Mouse (Mus musculus) lung, embryonic 14.5 days (tissue): Measurements from ENCODE around the gene Hspb11. TPM values are rescaled to one million over a fixed set of nuclear protein-coding genes. Genes with fewer than 3 reads are reported as not detected.

Source experiments
- ATAC-seq: fragments of 200-750 bp; cut with Nextera tagmentation; 2 replicates; pipeline ENCODE4 v1.8.0; 2017; ENCODE audit warnings: mild to moderate bottlenecking, moderate TSS enrichment, moderate library complexity; ENCODE audit not compliant: insufficient read depth
- DNase-seq: peaks from one replicate; pipeline ENCODE4 v3.0.0-alpha.2; 2015
- H3K27ac ChIP-seq: fragments of 300-500 bp; sonication (generic); 2 replicates; pipeline ENCODE4 v1.5.1; 2014; ENCODE audit warnings: low read depth, mild to moderate bottlenecking, moderate library complexity
- H3K27me3 ChIP-seq: fragments of 300-500 bp; sonication (generic); 2 replicates; pipeline ENCODE4 v1.6.1; 2014; ENCODE audit warnings: low read length, control low read depth; ENCODE audit not compliant: insufficient read depth
- H3K36me3 ChIP-seq: fragments of 300-500 bp; sonication (generic); 2 replicates; pipeline ENCODE4 v1.6.1; 2014; ENCODE audit warnings: control low read depth; ENCODE audit not compliant: insufficient read depth
- H3K4me1 ChIP-seq: fragments of 300-500 bp; sonication (generic); 2 replicates; pipeline ENCODE4 v1.6.1; 2014; ENCODE audit warnings: antibody characterized with exemption, control low read depth; ENCODE audit not compliant: insufficient read depth
- H3K4me2 ChIP-seq: fragments of 300-500 bp; sonication (generic); 2 replicates; pipeline ENCODE4 v1.6.1; 2014; ENCODE audit warnings: mild to moderate bottlenecking
- H3K4me3 ChIP-seq: fragments of 300-500 bp; sonication (generic); 2 replicates; pipeline ENCODE4 v1.5.1; 2014; ENCODE audit warnings: low read depth, low read length
- H3K9ac ChIP-seq: fragments of 300-500 bp; sonication (generic); 2 replicates; pipeline ENCODE4 v1.6.1; 2014
- H3K9me3 ChIP-seq: fragments of 300-500 bp; sonication (generic); 2 replicates; pipeline ENCODE4 v1.6.1; 2016; ENCODE audit warnings: low read depth, low read length, control low read depth
- CTCF ChIP-seq: IDR thresholded peaks from 2 replicates; pipeline ENCODE4 v1.5.1; 2016; ENCODE audit warnings: antibody characterized with exemption, low read depth
- WGBS: fragments of 180-500 bp; shearing (Covaris S2); extraction: QIAGEN DNeasy Blood & Tissue Kit; methylation state at CpG from one replicate; pipeline ENCODE4 v1.1.7; 2014; 5-methylcytosine and 5-hydroxymethylcytosine counted together
- polyA plus RNA-seq: library from polyadenylated mRNA; unstranded; fragments of >200 nt; fragmentation: Nextera tagmentation; extraction: Ambion mirVana; gene quantifications from 2 replicates; pipeline ENCODE4 v1.2.1, GENCODE M21; 2014

Gene Hspb11
- polyA plus RNA-seq, 1 experiment from 2014 or later = 37.6 TPM

- DNase-seq (no peak), ATAC-seq (no peak)
- Histone ChIP-seq H3K4me3 (no peak overlapping the region), H3K27me3 (no peaks in the 10 kb centered on the region), H3K4me2 (no peak overlapping the region), H3K9me3 (no peaks in the 10 kb centered on the region), H3K36me3 (no peaks in the 10 kb centered on the region), H3K9ac (no peak overlapping the region), H3K27ac (no peak overlapping the region), H3K4me1 (no peaks in the 10 kb centered on the region)
- no peak for TF ChIP-seq CTCF
- 56% methylated on average over 12 of the region's 12 CpGs for whole genome bisulfite sequencing
These were observed 39.9 kb upstream of the Hspb11 start for GRCm38 (mm10) chr4:107213279-107214011.

- WGBS = 52% methylated on average over 9 of the region's 9 CpGs
- Histone ChIP-seq H3K4me1 (no peaks in the 10 kb centered on the region), H3K9ac (no peak overlapping the region), H3K4me2 (no peak overlapping the region), H3K27ac (no peak overlapping the region), H3K27me3 (no peaks in the 10 kb centered on the region), H3K4me3 (no peak overlapping the region), H3K9me3 (no peaks in the 10 kb centered on the region), H3K36me3 (no peaks in the 10 kb centered on the region)
- DNase-seq (no peak), ATAC-seq (peak; percentile 58; the same call in 1 of the 2 replicates)
- no peak for TF ChIP-seq CTCF
These were observed 35.8 kb upstream of the Hspb11 start for GRCm38 (mm10) chr4:107217574-107217973.

GRCm38 (mm10) chr4:107221524-107221923 lies 31.9 kb upstream of the Hspb11 start:
- no peak for TF ChIP-seq CTCF
- ATAC-seq (no peak), DNase-seq (no peak)
- Histone ChIP-seq H3K4me1 (no peaks in the 10 kb centered on the region), H3K36me3 (no peaks in the 10 kb centered on the region), H3K9me3 (no peaks in the 10 kb centered on the region), H3K27ac (no peak overlapping the region), H3K27me3 (no peaks in the 10 kb centered on the region), H3K9ac (no peak overlapping the region), H3K4me2 (no peak overlapping the region), H3K4me3 (no peak overlapping the region)
- WGBS = 83% methylated on average over 5 of the region's 5 CpGs

- WGBS = 79% methylated on average over 11 of the region's 11 CpGs
- H3K9ac ChIP-seq = no peak overlapping the region
- H3K9me3 ChIP-seq = no peaks in the 10 kb centered on the region
- no peaks in the 10 kb centered on the region for H3K4me1 ChIP-seq
- TF ChIP-seq CTCF = no peak
- H3K36me3 ChIP-seq = no peaks in the 10 kb centered on the region
- H3K4me2 ChIP-seq = no peak overlapping the region
- H3K27me3 ChIP-seq = no peaks in the 10 kb centered on the region
- no peak for DNase-seq
- no peak overlapping the region for H3K4me3 ChIP-seq
- ATAC-seq = no peak
- no peak overlapping the region for H3K27ac ChIP-seq
These were observed 29.9 kb upstream of the Hspb11 start for GRCm38 (mm10) chr4:107223225-107224204.

- 70% methylated on average over 2 of the region's 2 CpGs for WGBS
- Histone ChIP-seq H3K36me3 (no peaks in the 10 kb centered on the region), H3K4me1 (no peaks in the 10 kb centered on the region), H3K4me2 (no peak overlapping the region), H3K4me3 (no peak overlapping the region), H3K27ac (no peak overlapping the region), H3K27me3 (no peaks in the 10 kb centered on the region), H3K9ac (no peak overlapping the region), H3K9me3 (no peaks in the 10 kb centered on the region)
- no peak for TF ChIP-seq CTCF
- ATAC-seq (no peak), DNase-seq (no peak)
These were observed 27.1 kb upstream of the Hspb11 start for GRCm38 (mm10) chr4:107226313-107226712.

- no peak for ATAC-seq
- Histone ChIP-seq H3K9ac (no peak overlapping the region), H3K4me2 (no peak overlapping the region), H3K27ac (no peak overlapping the region), H3K36me3 (peaks cover 40% of the 10 kb centered on the region), H3K27me3 (no peaks in the 10 kb centered on the region), H3K9me3 (no peaks in the 10 kb centered on the region), H3K4me1 (no peaks in the 10 kb centered on the region), H3K4me3 (no peak overlapping the region)
- no peak for TF ChIP-seq CTCF
- WGBS = 28% methylated on average over 3 of the region's 3 CpGs
- DNase-seq = no peak
These were observed 21.2 kb upstream of the Hspb11 start for GRCm38 (mm10) chr4:107232219-107232618.

GRCm38 (mm10) chr4:107238253-107238652 lies 15.1 kb upstream of the Hspb11 start:
- no peak for TF ChIP-seq CTCF
- no peak for DNase-seq
- Histone ChIP-seq H3K4me1 (no peaks in the 10 kb centered on the region), H3K9ac (no peak overlapping the region), H3K4me2 (no peak overlapping the region), H3K4me3 (no peak overlapping the region), H3K36me3 (peaks cover 79% of the 10 kb centered on the region), H3K9me3 (no peaks in the 10 kb centered on the region), H3K27ac (no peak overlapping the region), H3K27me3 (no peaks in the 10 kb centered on the region)
- no peak for ATAC-seq
- WGBS = 81% methylated on average over 2 of the region's 2 CpGs
